Mouse (Mus musculus): Measurements from ENCODE around the gene Dok5.

Gene Dok5

DNA sequence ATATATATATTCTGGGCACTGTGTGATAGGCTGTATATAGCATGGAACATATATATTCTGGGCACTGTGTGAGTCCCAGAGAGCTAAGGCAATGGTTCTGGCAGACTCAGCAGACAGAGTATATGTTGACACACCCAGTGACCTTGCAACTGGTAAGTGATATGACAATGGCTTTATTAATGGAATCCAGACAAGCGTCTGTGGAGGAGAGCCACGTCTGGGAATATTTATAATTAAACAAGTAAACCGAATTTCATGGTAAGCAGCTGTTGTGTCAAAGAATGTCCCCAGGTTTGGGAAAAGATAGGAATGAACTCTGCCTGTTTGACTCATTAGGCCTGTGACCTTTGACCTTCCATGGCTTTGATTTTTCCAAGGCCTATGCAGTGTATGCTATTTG lies 2.8 kb downstream of the Dok5 start:
- DNase-seq (ENCODE audit: extremely low read depth, insufficient read length, low spot score), result no peak

DNA sequence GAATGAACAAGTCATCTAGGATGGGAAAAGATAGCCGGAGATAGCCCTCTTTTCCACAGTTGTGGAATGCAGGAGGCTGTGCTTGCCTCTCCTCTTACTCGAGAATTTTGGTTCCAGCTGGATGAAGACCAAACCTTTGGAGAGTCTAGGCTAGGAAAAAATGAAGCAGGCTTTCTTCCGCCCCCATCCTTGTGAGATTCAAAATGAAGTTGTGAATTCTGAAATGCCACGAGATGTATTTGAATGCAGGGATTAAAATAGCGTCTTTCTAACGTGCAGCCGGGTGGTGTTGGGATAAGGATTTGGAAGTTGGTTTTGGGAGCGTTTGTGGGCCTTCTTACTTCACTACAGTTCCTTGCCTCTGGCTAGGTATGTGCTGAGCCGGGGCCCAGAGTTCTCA lies 6.8 kb downstream of the Dok5 start:
- DNase-seq (ENCODE audit: extremely low read depth, insufficient read length, low spot score), result no peak

DNA sequence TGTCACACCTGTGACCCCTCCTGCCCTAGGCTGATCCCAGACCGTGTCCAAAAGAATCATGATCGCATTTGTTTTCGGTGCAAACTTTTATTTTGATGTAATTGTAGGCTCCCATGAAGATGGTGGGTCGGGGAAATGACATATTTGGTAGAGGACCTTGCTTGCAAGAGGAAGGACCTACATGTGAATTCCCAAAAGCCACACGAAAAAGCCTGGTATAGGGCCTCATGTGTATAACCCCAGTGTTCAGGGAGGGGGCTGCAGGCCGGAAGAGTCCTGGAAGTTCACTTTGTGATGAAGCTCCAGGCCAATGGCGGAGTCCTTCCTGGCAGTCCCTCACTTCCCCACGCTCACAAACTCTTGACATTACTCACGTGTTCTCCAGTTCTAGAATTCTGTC lies 7.3 kb downstream of the Dok5 start:
- no peak for DNase-seq (ENCODE audit: extremely low read depth, insufficient read length, low spot score)

DNA sequence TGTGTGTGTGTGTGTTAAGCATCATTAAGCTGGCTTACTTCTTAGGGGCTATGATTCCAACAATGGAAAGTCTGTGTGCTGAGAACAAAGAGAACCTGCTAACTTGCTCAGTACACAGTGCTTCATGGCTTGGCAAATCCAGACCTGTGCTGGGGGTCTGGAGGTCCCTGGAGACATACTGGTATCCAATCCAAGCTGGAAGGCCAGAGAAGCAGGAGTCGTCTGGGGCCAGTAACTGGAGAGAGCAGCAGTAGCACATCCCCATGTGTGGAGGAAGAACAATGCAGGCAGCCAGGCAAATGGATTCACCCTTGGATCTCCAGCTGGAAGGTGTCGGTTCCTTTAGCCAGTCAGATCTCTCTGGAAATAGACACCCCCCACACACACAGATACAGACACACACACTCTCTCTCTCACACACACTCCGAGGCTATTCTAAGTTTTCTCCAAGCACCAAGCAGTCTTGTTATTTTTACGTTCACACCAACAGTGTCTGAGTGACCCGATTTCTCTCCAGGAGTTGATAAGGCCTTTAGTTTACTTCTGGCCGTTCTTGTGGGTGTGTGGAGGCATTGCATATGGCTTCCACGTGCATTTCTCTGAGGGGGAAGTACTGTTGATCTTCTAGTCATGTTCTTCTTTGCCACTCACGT lies 8.2 kb downstream of the Dok5 start:
- DNase-seq (ENCODE audit: extremely low read depth, insufficient read length, low spot score), result no peak

DNA sequence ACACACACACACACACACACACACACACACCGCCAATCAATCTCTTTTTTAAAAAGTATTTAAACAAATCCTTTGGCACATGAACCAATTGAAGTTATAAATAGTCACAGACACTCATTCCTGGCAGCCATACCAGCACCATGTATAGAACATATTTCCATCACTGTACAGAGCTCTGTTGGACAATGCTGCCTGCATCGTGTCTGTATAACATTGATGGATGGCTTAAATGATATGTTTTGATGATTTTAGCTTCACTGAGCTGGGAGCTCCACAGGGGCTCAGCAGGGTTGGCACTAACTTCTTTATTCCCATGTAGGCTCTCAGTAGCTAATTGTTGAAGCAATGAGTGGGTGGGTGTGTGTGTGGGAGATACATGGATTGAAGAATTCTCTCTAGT lies 11.9 kb downstream of the Dok5 start:
- DNase-seq (ENCODE audit: extremely low read depth, insufficient read length, low spot score), result no peak

DNA sequence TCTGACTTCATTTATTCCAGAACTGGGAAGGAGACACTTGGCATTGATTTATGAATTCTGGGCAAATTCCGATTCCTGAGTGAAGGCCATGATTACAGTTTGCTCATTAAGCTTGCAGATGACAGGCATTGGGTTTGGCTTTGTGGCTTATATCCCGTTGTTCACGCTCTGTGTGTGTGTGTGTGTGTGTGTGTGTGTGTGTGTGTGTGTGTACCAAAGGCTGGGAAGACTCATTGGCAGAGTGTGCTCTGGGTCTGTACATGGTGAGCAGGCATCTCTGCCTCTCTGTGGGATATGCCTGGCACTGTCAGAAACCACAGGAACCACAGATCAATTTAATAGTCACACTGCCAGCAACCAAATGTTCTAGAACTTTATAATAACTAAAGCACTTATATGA lies 17.3 kb downstream of the Dok5 start:
- no peak for DNase-seq (ENCODE audit: extremely low read depth, insufficient read length, low spot score)

DNA sequence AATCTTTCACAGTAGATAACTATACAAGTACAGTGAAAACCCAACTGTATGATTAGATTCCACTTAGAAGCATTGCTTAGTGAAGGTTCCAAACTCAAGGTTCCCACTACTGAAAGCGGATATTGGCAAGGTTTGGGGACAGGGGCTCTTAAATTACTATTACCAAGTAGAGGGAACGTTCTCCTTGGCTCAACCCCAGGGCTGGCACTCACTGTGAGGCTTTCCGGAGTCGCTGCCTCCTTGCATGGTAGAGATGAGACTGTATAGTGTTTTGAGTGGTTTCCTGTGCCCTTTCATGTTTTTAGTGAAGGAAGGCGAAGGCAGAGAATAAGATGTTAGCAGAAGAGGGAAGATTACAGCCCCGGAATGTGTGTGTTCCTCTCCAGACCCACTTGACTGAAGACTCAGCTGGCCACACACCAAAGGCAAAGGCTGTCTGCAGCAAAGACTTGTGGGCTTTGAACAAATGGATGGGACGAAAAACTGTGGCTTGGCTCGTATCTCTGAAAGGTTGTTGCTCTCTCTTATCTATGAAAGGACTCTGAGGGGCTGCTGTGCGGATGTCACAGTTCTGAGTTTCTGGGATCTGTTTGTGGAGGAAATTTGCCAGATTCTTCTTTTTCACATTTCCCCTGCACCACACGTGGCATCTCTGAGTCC lies 20.7 kb downstream of the Dok5 start:
- no peak for DNase-seq (ENCODE audit: extremely low read depth, insufficient read length, low spot score)

DNA sequence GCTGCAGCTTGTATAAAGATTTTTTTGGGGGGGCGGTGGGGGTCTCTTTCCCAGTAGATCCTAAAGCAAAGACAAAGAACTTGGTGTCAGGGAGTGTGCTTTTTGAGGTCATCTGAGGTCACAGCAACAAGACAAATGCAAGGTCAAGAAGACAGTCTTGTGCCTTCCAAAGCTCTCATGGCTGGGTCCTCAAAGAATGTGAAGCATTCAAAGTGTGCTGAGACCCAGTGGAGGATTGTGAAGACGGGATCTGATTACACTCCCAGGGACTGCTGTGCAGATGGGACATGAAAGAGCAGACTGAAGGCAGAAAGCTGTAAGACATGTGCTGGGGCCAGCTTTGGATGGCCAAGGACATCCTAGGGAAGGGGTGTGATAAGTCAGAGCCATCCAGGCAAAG lies 24.2 kb downstream of the Dok5 start:
- no peak for DNase-seq (ENCODE audit: extremely low read depth, insufficient read length, low spot score)

DNA sequence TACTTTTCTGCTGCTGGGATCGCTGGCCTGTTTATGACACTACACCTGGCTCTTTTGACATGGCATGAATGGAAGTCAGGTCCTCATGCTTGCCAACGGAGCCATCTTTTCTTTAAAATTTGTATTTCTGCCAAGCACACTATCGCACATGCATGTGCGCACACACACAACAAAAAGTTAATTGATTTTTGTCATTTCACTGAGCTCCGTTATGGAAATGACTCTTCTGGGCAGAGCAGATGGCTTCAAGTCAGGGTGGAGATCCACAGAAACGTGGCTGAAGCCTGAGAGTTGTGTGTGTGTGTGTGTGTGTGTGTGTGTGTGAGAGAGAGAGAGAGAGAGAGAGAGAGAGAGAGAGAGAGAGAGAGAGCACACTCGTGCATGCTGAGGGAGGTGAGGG lies 25.1 kb downstream of the Dok5 start:
- no peak for DNase-seq (ENCODE audit: extremely low read depth, insufficient read length, low spot score)

DNA sequence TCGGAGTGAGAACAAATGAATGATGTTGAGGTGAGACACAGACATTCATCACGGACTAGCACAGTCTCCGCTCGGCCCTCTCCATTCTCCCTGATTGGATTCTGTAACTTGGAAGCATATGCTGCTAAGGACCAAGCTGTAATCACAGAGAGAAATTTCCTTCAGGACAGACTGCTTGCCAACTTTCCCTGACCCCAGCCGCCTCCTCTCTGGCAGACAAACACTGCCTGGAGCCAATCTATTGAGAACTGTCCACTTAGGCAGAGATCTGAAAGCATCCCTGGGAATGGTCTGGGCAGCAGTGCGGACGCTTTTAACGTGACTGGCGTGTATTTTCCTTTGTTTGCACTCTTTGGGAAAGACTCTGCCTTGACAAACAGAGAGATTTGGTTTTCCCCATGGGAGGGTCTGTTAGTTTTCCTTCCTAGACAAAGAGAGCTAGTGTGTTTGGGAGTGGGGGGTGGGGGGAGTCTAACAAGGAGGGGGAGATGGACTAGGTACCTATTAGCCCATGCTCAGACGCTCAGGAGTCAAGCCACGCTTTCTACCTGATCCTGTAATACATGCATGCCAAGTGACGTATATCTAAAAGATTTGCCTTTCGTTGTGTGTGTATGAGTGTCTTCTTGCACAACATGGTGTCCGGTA lies 25.7 kb downstream of the Dok5 start:
- DNase-seq (ENCODE audit: extremely low read depth, insufficient read length, low spot score), result no peak

DNA sequence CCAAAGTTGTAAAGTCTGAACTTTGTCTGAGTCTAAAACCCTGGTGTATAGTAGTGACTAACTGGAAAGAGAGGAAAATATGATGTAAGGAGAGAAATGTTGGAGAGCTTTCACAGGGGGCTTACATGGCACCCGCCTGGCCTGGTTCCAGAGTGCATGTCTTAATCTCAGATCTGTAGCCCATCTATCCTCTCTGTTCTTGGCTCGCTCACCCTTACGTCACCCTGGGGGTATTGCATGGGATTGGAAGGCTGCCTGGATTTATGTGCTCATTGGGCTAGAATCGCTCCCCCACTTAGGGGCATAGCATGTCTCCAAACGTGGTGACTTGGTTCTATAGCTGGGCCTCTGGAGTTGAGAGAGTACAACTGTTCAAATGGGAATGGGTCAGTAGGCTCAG lies 26.6 kb downstream of the Dok5 start:
- DNase-seq (ENCODE audit: extremely low read depth, insufficient read length, low spot score), result no peak

DNA sequence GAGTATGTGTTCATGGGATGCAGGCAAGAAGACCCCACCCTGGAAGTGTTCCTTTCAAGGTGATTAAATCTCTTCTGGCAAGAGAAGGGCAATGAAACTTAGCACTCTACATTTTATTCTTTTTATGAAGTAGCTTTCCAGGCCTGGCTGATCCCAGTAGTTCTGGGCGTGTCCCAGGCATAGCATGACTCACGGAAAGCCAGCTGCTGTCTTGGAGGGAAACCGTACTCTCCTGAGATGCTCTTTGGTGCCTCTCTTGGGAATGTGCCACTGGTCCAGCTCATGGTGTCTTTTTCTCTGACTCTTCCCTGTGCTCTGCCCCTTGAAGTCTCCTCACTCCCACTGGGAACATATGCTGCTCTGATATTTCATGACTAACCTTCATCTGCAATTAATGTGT lies 33.1 kb downstream of the Dok5 start:
- no peak for DNase-seq (ENCODE audit: extremely low read depth, insufficient read length, low spot score)

DNA sequence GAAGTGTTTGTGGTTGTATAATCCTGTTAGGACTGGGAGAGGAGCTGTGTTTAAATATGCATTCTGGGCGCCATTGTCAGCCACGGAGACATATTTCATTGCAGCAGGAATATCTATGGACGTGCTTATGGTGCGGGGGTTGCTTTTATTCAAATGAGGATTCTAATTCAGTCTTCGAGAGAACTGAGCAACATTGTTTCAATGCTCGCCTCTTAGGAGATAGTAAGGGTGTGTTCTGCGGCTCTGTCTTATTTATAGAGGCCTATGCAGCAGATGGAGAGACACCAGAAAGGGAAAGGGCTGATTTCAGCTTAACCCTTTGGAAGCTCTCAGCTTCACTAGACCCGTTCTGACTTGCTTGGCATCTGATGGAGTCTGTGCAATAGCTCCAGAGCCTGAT lies 35.6 kb downstream of the Dok5 start:
- DNase-seq (ENCODE audit: extremely low read depth, insufficient read length, low spot score), result no peak

DNA sequence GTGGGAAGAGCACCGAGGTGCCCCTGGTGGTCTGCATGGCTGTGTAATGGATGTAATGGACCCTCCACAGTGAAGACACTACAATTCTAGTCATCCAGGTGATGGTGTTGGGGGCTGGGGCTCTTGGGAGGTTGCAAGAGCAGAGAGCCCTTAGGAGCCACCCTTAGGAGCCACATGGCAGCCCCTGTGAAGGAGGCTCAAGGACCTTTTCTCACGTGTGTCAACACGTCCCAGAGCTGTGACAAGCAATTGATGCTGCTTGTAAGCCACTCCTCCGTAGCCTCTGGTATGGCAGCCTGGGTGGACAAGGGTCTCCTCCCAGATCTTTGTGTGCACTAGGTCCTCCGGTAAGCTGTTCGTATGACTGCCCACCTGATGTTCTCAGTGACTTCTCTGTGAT lies 37.1 kb downstream of the Dok5 start:
- no peak for DNase-seq (ENCODE audit: extremely low read depth, insufficient read length, low spot score)

DNA sequence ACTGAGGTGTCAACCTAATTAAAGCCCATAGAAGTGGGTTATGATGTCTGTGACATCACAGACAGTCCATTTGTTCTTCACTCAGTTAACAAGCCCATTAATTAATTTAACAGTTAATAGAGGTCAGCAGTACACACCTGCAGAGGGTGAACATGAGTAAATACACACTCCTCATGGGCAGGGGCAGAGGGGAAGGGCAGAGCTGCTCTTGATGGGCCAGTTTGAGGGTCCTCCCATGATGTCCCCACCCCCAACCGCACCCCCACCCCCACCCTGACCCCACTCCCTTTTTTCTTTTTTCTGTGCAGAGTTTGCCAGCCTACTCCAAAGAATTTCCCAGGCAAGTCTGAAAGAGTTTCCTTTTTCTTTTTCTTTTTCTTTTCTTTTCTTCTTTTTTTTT lies 39.9 kb downstream of the Dok5 start:
- DNase-seq (ENCODE audit: extremely low read depth, insufficient read length, low spot score), result no peak

DNA sequence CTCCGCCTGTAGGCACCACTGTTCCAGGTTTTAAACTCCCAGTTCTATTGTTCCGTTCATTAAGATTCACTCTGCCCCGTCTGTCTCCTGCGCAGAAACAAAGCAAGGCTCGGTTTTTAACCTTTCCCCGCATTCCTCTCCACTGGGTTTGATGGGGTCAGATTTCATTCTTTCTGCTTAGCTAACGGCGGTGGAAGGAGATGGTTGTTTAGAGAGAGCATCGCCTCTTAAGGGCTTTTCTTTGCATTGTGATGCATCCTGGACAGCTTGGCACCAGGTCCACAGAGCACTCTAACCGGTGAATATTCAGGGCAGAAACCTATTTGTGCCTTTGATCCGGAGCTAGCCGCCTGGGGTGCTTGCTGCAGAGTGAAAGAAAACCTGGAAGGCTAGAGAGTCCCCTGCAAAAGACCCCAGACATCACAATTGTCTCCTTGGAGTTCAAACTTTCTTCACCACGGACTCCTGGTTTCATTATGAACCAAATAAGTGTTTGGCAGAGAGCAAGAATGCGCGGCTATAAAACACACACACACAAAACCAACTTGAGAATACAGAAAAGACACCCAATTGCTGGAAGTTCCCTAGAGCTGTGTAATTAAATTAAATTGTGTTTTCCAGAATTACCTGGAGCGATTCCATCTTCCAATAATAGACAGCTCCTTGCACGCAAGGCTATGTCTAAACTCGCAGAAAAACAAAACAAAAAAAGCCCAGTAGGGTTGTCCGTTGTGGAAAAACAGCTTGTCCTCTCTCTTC lies 40.7 kb downstream of the Dok5 start:
- DNase-seq (ENCODE audit: extremely low read depth, insufficient read length, low spot score), result no peak

DNA sequence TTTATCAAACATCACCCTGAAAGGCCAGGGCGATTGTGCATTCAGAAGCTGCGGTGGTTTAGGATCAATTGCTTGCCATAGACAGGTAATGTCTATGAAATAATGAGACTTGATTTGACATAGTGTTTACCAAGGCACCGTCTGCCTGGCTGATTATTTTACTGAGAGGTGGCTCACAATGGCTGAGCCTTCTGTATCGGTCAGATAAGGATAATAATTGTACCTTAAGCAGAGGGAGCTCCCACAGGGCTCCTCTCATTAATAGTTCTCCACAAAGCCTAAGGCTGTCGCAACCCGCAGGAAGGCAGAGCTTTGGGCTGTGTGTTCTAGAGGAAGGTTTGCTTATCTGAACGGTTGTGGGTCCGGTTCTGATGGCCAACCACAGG lies 41.3 kb downstream of the Dok5 start:
- no peak for DNase-seq (ENCODE audit: extremely low read depth, insufficient read length, low spot score)

DNA sequence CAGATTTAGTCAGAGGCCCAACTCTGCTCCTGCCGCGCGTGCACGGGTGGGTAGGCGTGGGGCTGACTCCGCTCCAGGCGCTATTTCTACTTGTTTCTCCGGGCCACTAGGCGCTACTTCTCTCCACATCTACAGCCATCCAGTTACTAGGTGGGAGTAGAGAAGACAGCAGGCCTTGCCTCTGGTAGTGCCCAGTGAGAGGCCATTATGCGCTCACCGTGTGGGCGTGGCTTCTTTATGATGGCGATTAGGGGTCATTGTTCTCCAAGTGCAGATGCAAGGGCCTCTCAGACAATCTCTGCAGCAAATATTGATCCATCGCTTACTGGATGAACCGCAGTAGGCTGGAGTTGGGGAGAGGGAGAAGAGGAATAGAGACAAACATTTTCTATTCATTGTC lies 44.0 kb downstream of the Dok5 start:
- DNase-seq (ENCODE audit: extremely low read depth, insufficient read length, low spot score), result no peak

DNA sequence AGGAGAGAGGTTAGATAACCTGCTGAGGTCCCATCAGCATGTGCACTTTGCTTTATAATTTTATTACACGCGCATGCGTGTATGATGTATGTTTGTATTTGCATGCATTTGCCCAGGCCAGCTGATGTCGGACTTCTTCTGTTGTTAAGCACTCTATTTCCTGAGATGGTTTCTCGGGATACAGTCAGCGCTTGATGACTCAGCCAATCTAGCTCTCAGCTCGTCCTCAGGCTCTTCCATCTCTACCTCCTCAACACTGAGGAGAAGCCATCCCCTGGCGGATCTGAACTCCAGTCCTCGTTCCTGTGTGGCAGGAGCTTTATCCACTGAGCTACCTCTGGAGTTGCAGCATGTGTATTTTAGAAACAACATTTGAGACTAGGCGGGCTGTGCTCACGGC lies 44.5 kb downstream of the Dok5 start:
- no peak for DNase-seq (ENCODE audit: extremely low read depth, insufficient read length, low spot score)

DNA sequence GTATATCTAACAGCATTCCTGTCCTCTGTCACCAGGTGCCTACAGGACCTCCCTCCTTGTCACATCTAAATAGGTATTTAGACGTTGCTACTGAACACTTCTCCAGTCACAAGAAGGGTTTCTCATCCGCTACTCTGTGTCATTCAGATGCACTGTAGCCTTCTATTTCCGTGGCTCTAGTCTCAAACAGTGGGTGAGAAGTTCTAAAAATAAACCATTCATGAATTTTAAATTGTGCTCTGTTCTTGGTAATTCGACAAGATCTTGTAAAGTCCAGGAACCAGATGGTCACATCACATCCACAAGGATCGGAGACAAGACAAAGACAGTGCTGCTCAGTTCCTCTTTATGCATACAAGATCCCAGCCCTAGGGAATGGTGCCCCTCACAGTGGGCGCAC lies 46.0 kb downstream of the Dok5 start:
- no peak for DNase-seq (ENCODE audit: extremely low read depth, insufficient read length, low spot score)

DNA sequence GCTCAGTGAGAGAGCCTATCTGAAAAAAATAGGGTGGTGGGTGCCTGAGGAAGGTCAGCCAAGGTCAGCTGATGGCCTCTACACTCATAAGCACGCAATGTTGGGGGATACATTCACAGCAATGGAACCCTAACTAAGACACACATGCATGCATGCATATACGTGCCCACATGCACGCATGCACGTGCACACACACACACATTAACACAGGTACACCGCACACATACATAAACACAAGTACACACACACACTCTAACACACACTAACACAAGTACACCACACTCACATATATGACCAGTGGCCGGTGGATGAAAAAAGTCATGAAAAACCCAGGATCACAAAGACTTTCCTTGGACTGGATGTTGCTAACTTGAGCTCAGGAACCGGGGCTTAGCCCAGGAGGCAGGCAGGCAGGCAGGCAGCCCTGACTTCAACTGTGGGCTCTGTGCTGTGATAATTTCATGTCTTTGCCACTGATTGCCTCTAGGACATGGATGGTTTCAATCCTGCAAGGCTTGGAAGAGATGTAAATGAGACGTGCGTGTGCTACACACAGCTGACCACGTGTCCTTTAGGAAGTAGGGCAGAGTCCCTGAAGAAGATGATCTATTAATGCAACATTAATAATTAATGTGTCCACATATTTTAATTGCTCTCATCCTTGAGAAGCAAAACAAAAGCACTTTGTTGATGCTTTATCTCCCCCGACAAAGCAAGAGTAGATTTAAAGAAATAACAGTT lies 48.6 kb downstream of the Dok5 start:
- no peak for DNase-seq (ENCODE audit: extremely low read depth, insufficient read length, low spot score)

Data from 3134 (cell line).